Mouse (Mus musculus) limb, embryonic 10.5 days (tissue): ENCODE measurements around the gene Usp18. TPM values are rescaled to one million over a fixed set of nuclear protein-coding genes. Genes with fewer than 3 reads are reported as not detected.

Source experiments
- DNase-seq: peaks from one replicate; pipeline ENCODE4 v3.0.0-alpha.2; 2017; ENCODE audit warnings: low spot score
- H3K27ac ChIP-seq: fragments of 300-500 bp; sonication (generic); 2 replicates; pipeline ENCODE4 v1.5.1; 2016; ENCODE audit warnings: mild to moderate bottlenecking
- H3K27me3 ChIP-seq: fragments of 300-500 bp; sonication (generic); 2 replicates; pipeline ENCODE4 v1.6.1; 2016; ENCODE audit warnings: low read depth, mild to moderate bottlenecking; ENCODE audit not compliant: poor library complexity, severe bottlenecking
- H3K36me3 ChIP-seq: fragments of 300-500 bp; sonication (generic); 2 replicates; pipeline ENCODE4 v1.6.1; 2016; ENCODE audit warnings: mild to moderate bottlenecking, moderate library complexity
- H3K4me1 ChIP-seq: fragments of 300-500 bp; sonication (generic); 2 replicates; pipeline ENCODE4 v1.6.1; 2016
- H3K4me3 ChIP-seq: fragments of 300-500 bp; sonication (generic); 2 replicates; pipeline ENCODE4 v1.5.1; 2016; ENCODE audit warnings: mild to moderate bottlenecking, moderate library complexity
- H3K9me3 ChIP-seq: fragments of 300-500 bp; sonication (generic); replicated peaks from 2 replicates; pipeline ENCODE4 v1.6.1; 2016; ENCODE audit warnings: mild to moderate bottlenecking
- WGBS: fragments of 180-500 bp; shearing (Covaris S2); methylation state at CpG from one replicate; pipeline ENCODE4 v1.1.7; 2016; 5-methylcytosine and 5-hydroxymethylcytosine counted together
- polyA plus RNA-seq: library from polyadenylated mRNA; unstranded; fragments of >200 nt; fragmentation: Nextera tagmentation; extraction: Ambion mirVana; gene quantifications from 2 replicates; pipeline ENCODE4 v1.2.1, GENCODE M21; 2016

Usp18 gene
- polyA plus RNA-seq, 1 experiment from 2014 or later = 0.99 TPM

- H3K9me3 ChIP-seq = no peaks in the 10 kb centered on the region
- WGBS = 74% methylated on average over 1 of the region's 1 CpGs
- H3K36me3 ChIP-seq = no peaks in the 10 kb centered on the region
- H3K27me3 ChIP-seq = no peaks in the 10 kb centered on the region
- no peak for DNase-seq
- H3K4me3 ChIP-seq = no peak overlapping the region
- H3K27ac ChIP-seq = no peak overlapping the region
- 0 out of 2 replicates have a peak, but pooled peaks cover 4% of the 10 kb centered on the region for H3K4me1 ChIP-seq
These were observed 13.1 kb upstream of the Usp18 start for GRCm38 (mm10) chr6:121232652-121233051.

GRCm38 (mm10) chr6:121236386-121236785 lies 9.3 kb upstream of the Usp18 start:
- no peak overlapping the region for H3K27ac ChIP-seq
- H3K9me3 ChIP-seq = no peaks in the 10 kb centered on the region
- WGBS = 82% methylated on average over 2 of the region's 2 CpGs
- H3K36me3 ChIP-seq = no peaks in the 10 kb centered on the region
- no peak for DNase-seq
- H3K4me3 ChIP-seq = no peak overlapping the region
- no peaks in the 10 kb centered on the region for H3K27me3 ChIP-seq
- H3K4me1 ChIP-seq = 0 out of 2 replicates have a peak, but pooled peaks cover 4% of the 10 kb centered on the region

- H3K4me1 ChIP-seq = 0 out of 2 replicates have a peak, but pooled peaks cover 4% of the 10 kb centered on the region
- WGBS = 95% methylated on average over 4 of the region's 4 CpGs
- H3K27me3 ChIP-seq = peaks cover 6% of the 10 kb centered on the region
- H3K36me3 ChIP-seq = no peaks in the 10 kb centered on the region
- DNase-seq = no peak
- H3K9me3 ChIP-seq = no peaks in the 10 kb centered on the region
- H3K27ac ChIP-seq = no peak overlapping the region
- H3K4me3 ChIP-seq = no peak overlapping the region
These were observed 7.5 kb upstream of the Usp18 start for GRCm38 (mm10) chr6:121238209-121238608.

- no peak for DNase-seq
- H3K4me3 ChIP-seq = no peak overlapping the region
- no peaks in the 10 kb centered on the region for H3K9me3 ChIP-seq
- H3K27me3 ChIP-seq = peaks cover 27% of the 10 kb centered on the region
- WGBS = 83% methylated on average over 2 of the region's 2 CpGs
- H3K27ac ChIP-seq = no peak overlapping the region
- H3K4me1 ChIP-seq = peaks cover 10% of the 10 kb centered on the region
- H3K36me3 ChIP-seq = no peaks in the 10 kb centered on the region
These were observed 3.9 kb upstream of the Usp18 start for GRCm38 (mm10) chr6:121241780-121242179.

- H3K4me3 ChIP-seq = no peak overlapping the region
- peaks cover 10% of the 10 kb centered on the region for H3K4me1 ChIP-seq
- no peak overlapping the region for H3K27ac ChIP-seq
- peak; percentile 29 for DNase-seq
- 52% methylated on average over 10 of the region's 10 CpGs for WGBS
- H3K36me3 ChIP-seq = no peaks in the 10 kb centered on the region
- H3K9me3 ChIP-seq = no peaks in the 10 kb centered on the region
- peaks cover 37% of the 10 kb centered on the region for H3K27me3 ChIP-seq
These were observed 2.5 kb upstream of the Usp18 start for GRCm38 (mm10) chr6:121243161-121243560.

GRCm38 (mm10) chr6:121246037-121246361 lies 293 bp downstream of the Usp18 start:
- Histone ChIP-seq H3K4me1 (peaks cover 10% of the 10 kb centered on the region), H3K4me3 (peak overlapping the region; percentile 64), H3K36me3 (no peaks in the 10 kb centered on the region), H3K9me3 (no peaks in the 10 kb centered on the region), H3K27me3 (peaks cover 37% of the 10 kb centered on the region), H3K27ac (no peak overlapping the region)
- no peak for DNase-seq
- WGBS = 24% methylated on average over 4 of the region's 4 CpGs

- peaks cover 11% of the 10 kb centered on the region; the same call in 1 of the 2 replicates for H3K27me3 ChIP-seq
- H3K4me3 ChIP-seq = no peak overlapping the region
- H3K36me3 ChIP-seq = no peaks in the 10 kb centered on the region
- no peak for DNase-seq
- no peak overlapping the region for H3K27ac ChIP-seq
- H3K9me3 ChIP-seq = no peaks in the 10 kb centered on the region
- peaks cover 5% of the 10 kb centered on the region for H3K4me1 ChIP-seq
- WGBS = 88% methylated on average over 1 of the region's 1 CpGs
These were observed 4.7 kb downstream of the Usp18 start for GRCm38 (mm10) chr6:121250406-121250805.

GRCm38 (mm10) chr6:121251256-121251655 lies 5.5 kb downstream of the Usp18 start:
- no peak overlapping the region for H3K27ac ChIP-seq
- no peak for DNase-seq
- H3K4me3 ChIP-seq = no peak overlapping the region
- no peaks in the 10 kb centered on the region for H3K9me3 ChIP-seq
- H3K36me3 ChIP-seq = no peaks in the 10 kb centered on the region
- H3K4me1 ChIP-seq = no peaks in the 10 kb centered on the region
- H3K27me3 ChIP-seq = peaks cover 11% of the 10 kb centered on the region; the same call in 1 of the 2 replicates
- 78% methylated on average over 5 of the region's 5 CpGs for WGBS

GRCm38 (mm10) chr6:121260548-121260947 lies 14.8 kb downstream of the Usp18 start:
- peak; percentile 74 for DNase-seq
- no peak overlapping the region for H3K4me3 ChIP-seq
- WGBS = 34% methylated on average over 9 of the region's 9 CpGs
- H3K9me3 ChIP-seq = 0 out of 2 replicates have a peak, but pooled peaks cover 2% of the 10 kb centered on the region
- no peaks in the 10 kb centered on the region for H3K4me1 ChIP-seq
- no peaks in the 10 kb centered on the region for H3K27me3 ChIP-seq
- H3K36me3 ChIP-seq = no peaks in the 10 kb centered on the region
- no peak overlapping the region for H3K27ac ChIP-seq

- no peak overlapping the region for H3K4me3 ChIP-seq
- no peaks in the 10 kb centered on the region for H3K27me3 ChIP-seq
- H3K4me1 ChIP-seq = no peaks in the 10 kb centered on the region
- no peak for DNase-seq
- 83% methylated on average over 8 of the region's 8 CpGs for WGBS
- 0 out of 2 replicates have a peak, but pooled peaks cover 2% of the 10 kb centered on the region for H3K9me3 ChIP-seq
- no peaks in the 10 kb centered on the region for H3K36me3 ChIP-seq
- no peak overlapping the region for H3K27ac ChIP-seq
These were observed 15.5 kb downstream of the Usp18 start for GRCm38 (mm10) chr6:121261233-121261632.

GRCm38 (mm10) chr6:121262004-121262403 lies 16.3 kb downstream of the Usp18 start:
- no peaks in the 10 kb centered on the region for H3K4me1 ChIP-seq
- DNase-seq = no peak
- no peak overlapping the region for H3K27ac ChIP-seq
- H3K4me3 ChIP-seq = no peak overlapping the region
- H3K27me3 ChIP-seq = no peaks in the 10 kb centered on the region
- H3K36me3 ChIP-seq = no peaks in the 10 kb centered on the region
- 92% methylated on average over 10 of the region's 10 CpGs for WGBS
- 0 out of 2 replicates have a peak, but pooled peaks cover 2% of the 10 kb centered on the region for H3K9me3 ChIP-seq

GRCm38 (mm10) chr6:121262496-121262895 lies 16.8 kb downstream of the Usp18 start:
- DNase-seq = no peak
- Histone ChIP-seq H3K4me3 (no peak overlapping the region), H3K36me3 (no peaks in the 10 kb centered on the region), H3K27me3 (no peaks in the 10 kb centered on the region), H3K4me1 (no peaks in the 10 kb centered on the region), H3K9me3 (0 out of 2 replicates have a peak, but pooled peaks cover under 1% of the 10 kb centered on the region), H3K27ac (no peak overlapping the region)
- WGBS = 92% methylated on average over 11 of the region's 11 CpGs

GRCm38 (mm10) chr6:121270156-121270555 lies 24.4 kb downstream of the Usp18 start:
- 88% methylated on average over 6 of the region's 6 CpGs for WGBS
- no peak overlapping the region for H3K27ac ChIP-seq
- H3K9me3 ChIP-seq = no peaks in the 10 kb centered on the region
- no peaks in the 10 kb centered on the region for H3K27me3 ChIP-seq
- no peaks in the 10 kb centered on the region; the same call in 1 of the 2 replicates for H3K4me1 ChIP-seq
- no peaks in the 10 kb centered on the region for H3K36me3 ChIP-seq
- DNase-seq = no peak
- no peak overlapping the region for H3K4me3 ChIP-seq

GRCm38 (mm10) chr6:121271707-121272074 lies 26.0 kb downstream of the Usp18 start:
- 14% methylated on average over 4 of the region's 4 CpGs for WGBS
- Histone ChIP-seq H3K9me3 (no peaks in the 10 kb centered on the region), H3K4me3 (peak overlapping the region; percentile 54; the same call in 1 of the 2 replicates), H3K4me1 (no peaks in the 10 kb centered on the region; the same call in 1 of the 2 replicates), H3K27ac (no peak overlapping the region), H3K27me3 (no peaks in the 10 kb centered on the region), H3K36me3 (no peaks in the 10 kb centered on the region)
- DNase-seq = no peak
